Mouse (Mus musculus) testis, adult 2 months (tissue): ENCODE measurements around the gene Traf3. TPM values are rescaled to one million over a fixed set of nuclear protein-coding genes. Genes with fewer than 3 reads are reported as not detected.

Experiments
- H3K27ac ChIP-seq: fragments of 200-500 bp; 2 replicates; pipeline ENCODE4 v1.5.1; 2012; ENCODE audit warnings: low read depth, low read length; ENCODE audit not compliant: control insufficient read depth, insufficient read depth
- H3K27me3 ChIP-seq: fragments of 200-500 bp; 2 replicates; pipeline ENCODE4 v1.6.1; 2012; ENCODE audit warnings: mild to moderate bottlenecking, low read length, moderate library complexity; ENCODE audit not compliant: control insufficient read depth, insufficient read depth
- H3K36me3 ChIP-seq: fragments of 200-500 bp; 2 replicates; pipeline ENCODE4 v1.6.1; 2012; ENCODE audit warnings: mild to moderate bottlenecking, low read length; ENCODE audit not compliant: control insufficient read depth, insufficient read depth
- H3K4me1 ChIP-seq: fragments of 200-500 bp; 2 replicates; pipeline ENCODE4 v1.6.1; 2012; ENCODE audit warnings: low read length; ENCODE audit not compliant: control insufficient read depth, insufficient read depth
- H3K4me3 ChIP-seq: fragments of 200-500 bp; 2 replicates; pipeline ENCODE4 v1.5.1; 2012; ENCODE audit warnings: low read depth, mild to moderate bottlenecking, low read length, moderate library complexity, mixed read lengths; ENCODE audit not compliant: control insufficient read depth
- CTCF ChIP-seq: fragments of 200-500 bp; IDR thresholded peaks from 2 replicates; pipeline ENCODE4 v1.5.1; 2012; ENCODE audit warnings: low read depth, mild to moderate bottlenecking, inconsistent platforms, low read length, moderate library complexity; ENCODE audit not compliant: control insufficient read depth, insufficient read depth, insufficient replicate concordance
- POLR2A ChIP-seq: fragments of 200-500 bp; IDR thresholded peaks from 2 replicates; pipeline ENCODE4 v1.6.1; 2012; ENCODE audit warnings: low read depth, mild to moderate bottlenecking, inconsistent platforms, low read length, moderate library complexity; ENCODE audit not compliant: control insufficient read depth
- polyA plus RNA-seq: library from polyadenylated mRNA; depleted of rRNA; stranded (reverse); fragments of >200 nt; gene quantifications from 2 replicates; pipeline ENCODE4 v1.2.3, GENCODE M21; 2012

The Traf3 gene
- polyA plus RNA-seq, 1 experiment, result 2.4 TPM

DNA sequence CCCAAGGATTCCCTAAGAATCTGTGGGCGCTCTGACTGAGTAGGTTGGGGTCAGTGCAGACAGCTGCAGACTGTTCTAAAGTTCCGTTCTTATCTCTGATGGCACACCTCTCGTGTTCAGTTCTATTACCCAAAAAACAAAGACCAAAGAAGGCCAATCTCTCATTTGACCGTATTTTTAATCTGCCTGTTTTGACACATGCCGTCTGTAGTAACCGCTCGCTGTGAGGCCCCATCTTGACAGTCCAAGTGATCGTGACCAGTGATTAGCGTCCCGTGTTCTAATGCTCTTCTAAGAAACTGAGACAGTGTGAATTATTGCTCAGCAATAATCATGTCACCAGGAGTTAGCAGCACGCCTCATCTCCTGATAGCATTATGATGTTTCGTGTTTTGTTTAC is 100.4 kb downstream of the Traf3 start:
- Histone ChIP-seq H3K27me3 (no peaks in the 10 kb centered on the region), H3K36me3 (no peaks in the 10 kb centered on the region), H3K4me1 (peaks cover 4% of the 10 kb centered on the region), H3K27ac (no peak overlapping the region), H3K4me3 (no peak overlapping the region)
- no peak for TF ChIP-seq CTCF
- no peak for TF ChIP-seq POLR2A

DNA sequence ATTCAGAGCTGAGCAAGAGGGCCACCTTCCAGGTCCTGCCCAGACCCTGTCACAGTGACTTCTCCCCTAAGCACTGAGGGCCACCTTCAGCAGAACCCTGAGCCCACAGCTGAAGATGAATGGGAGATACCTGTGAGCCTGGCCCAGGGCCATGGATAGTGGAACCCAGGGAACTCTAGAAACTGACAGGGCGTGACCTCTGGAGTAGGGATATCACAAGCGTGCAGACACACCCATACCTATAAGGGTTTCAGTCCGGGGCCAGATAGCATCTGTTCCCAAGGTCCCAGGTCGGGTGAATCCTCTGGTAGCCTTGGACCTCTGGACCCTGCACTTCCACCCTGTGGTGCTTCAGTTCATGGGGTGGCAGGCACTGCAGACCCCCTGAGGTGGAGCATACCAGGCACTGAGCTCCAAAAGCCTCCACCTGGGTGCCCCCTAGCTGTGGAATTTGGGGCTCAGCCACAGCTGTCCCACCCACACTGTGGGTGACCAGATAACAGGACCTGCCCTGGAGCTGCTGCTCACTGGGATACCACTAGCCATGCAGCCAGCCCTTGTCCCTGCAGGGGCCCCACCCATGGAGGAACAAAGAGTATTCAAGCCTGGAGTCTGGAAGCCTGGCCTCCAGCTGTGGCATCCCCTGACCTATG is 101.6 kb downstream of the Traf3 start:
- Histone ChIP-seq H3K4me1 (peaks cover 6% of the 10 kb centered on the region), H3K4me3 (no peak overlapping the region), H3K36me3 (no peaks in the 10 kb centered on the region), H3K27me3 (no peaks in the 10 kb centered on the region), H3K27ac (no peak overlapping the region)
- TF ChIP-seq POLR2A (no peak), CTCF (no peak)

DNA sequence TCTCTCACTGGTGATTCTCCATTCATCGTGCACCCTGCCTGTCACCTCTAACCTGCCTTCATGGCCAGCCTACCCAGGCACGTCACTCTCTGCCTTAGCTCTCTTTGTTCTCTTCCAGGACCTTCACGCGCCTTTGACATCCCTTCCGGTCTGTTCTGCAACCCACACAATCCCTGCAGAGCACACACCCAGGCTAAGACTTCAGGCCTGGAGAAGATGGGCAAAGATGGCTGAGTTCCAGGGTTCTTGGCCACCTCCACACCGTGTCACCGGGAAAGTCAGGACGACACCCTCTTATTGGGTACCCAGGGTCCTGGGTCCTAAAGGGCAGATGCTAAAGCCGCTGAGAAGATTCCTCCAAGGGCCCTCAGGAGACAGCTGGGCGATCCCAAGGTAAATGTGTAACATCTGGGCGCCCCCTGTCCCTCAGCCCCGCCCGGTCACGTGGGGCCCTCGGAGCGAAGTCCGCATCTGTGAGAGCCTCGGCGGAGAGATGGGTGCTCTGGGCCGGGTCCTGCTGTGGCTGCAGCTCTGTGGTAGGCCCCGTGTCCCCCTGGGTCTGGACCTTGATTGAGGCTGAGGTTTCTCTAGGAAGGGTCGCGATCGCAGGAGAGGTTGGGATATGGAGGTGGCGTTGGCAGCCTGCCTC is 104.6 kb downstream of the Traf3 start, which contains the start of gene Amn:
Amn (plus strand) TSS at position 467 of the 649 bp plus-strand sequence.
- Histone ChIP-seq H3K27ac (no peak within 1 kb of the TSS), H3K4me1 (peaks cover 26% of the 10 kb centered on the region), H3K27me3 (no peaks in the 10 kb centered on the region), H3K36me3 (no peaks in the 10 kb centered on the region), H3K4me3 (peak within 1 kb of the TSS; percentile 63)
- TF ChIP-seq POLR2A (no peak), CTCF (no peak)

DNA sequence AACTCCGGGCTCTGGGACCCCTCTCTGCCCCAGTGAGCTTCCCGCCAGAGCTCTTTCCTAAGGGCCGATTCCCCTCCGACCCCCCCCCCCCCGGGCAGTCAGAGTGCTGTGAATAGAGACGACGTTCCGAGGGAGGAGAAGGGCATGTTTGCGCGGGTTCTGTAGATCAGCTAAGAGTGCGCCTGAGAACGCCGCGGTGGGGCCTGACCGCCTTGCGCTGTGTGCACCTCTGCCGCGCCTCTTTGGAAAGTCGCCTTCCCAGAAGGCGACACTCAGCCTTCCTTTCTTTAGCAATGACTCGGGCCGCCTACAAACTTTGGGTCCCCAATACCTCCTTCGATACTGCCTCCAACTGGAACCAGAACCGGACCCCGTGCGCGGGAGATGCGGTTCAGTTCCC is 105.2 kb downstream of the Traf3 start:
- H3K36me3 ChIP-seq, result no peaks in the 10 kb centered on the region
- H3K4me3 ChIP-seq, result peak overlapping the region; percentile 63
- peaks cover 27% of the 10 kb centered on the region for H3K4me1 ChIP-seq
- H3K27me3 ChIP-seq, result no peaks in the 10 kb centered on the region
- no peak overlapping the region for H3K27ac ChIP-seq
- TF ChIP-seq CTCF (no peak), POLR2A (no peak)

DNA sequence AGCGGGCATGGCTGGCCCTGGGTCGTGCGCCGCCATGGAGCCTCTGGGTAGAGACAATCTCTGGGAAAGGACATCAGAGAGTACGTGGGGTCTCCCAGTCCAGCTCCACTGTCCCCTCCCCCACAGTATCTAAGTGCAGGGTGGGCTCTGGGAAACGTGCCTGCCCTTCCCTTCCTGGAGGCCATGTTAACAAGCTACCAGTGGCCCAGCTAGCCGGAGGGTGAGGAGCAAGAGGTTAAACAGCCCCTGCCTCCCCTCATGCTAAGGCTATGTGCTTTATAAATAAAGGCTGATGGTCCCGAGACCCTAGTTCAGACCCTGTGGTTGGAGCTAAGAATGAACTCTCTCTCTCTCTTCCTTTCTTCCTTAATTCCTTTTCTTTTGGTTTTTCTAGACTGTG is 105.8 kb downstream of the Traf3 start:
- H3K36me3 ChIP-seq, result no peaks in the 10 kb centered on the region
- TF ChIP-seq CTCF (no peak), POLR2A (no peak)
- H3K27me3 ChIP-seq, result no peaks in the 10 kb centered on the region
- no peak overlapping the region for H3K27ac ChIP-seq
- peaks cover 27% of the 10 kb centered on the region for H3K4me1 ChIP-seq
- peak overlapping the region; percentile 63 for H3K4me3 ChIP-seq

DNA sequence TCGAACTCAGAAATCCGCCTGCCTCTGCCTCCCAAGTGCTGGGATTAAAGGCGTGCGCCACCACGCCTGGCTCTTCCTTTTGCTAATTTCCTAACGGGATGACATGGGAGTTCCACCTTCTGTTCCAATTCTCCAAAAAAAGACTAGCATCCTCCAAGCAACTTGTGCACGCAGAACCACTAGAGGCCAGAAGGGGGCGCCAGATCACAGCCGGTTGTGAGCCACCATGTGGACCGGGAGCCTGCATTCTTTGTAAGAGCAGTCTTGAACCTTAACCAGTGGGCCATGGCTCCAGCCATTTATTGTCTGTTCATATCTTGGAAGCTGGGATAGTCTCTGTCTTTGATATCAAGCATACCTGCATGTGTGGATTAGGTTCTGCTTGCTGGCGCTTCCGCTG is 106.2 kb downstream of the Traf3 start:
- H3K27me3 ChIP-seq, result no peaks in the 10 kb centered on the region
- no peak overlapping the region for H3K27ac ChIP-seq
- TF ChIP-seq POLR2A, result no peak
- TF ChIP-seq CTCF, result peak; percentile 93
- H3K4me1 ChIP-seq, result peaks cover 27% of the 10 kb centered on the region
- H3K4me3 ChIP-seq, result peak overlapping the region; percentile 63
- H3K36me3 ChIP-seq, result no peaks in the 10 kb centered on the region

DNA sequence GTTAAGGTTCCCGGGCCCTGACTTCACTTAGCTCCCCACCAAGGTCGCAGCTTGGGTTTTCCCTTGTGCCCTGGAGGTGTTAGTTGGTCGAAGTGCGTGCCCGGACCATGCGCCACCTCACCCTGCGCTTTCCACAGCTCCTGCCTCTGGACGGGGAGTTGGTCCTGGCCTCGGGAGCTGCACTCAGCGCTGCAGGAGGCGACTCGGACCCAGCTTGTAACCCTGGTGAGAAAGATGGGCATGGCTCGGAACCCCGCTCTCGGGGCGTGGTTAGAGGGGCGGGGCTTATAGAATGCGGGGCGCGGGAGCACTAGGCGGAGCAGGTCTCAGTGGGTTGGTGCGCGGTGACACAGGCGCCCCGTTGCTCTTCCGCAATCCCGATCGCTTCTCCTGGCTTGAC is 107.8 kb downstream of the Traf3 start:
- TF ChIP-seq CTCF (no peak), POLR2A (no peak)
- H3K27ac ChIP-seq, result no peak overlapping the region
- H3K4me3 ChIP-seq, result peak overlapping the region; percentile 57
- H3K36me3 ChIP-seq, result no peaks in the 10 kb centered on the region
- peaks cover 27% of the 10 kb centered on the region for H3K4me1 ChIP-seq
- no peaks in the 10 kb centered on the region for H3K27me3 ChIP-seq
